Mouse (Mus musculus) limb, embryonic 12.5 days (tissue): ENCODE data around the gene Sar1b. TPM values are rescaled to one million over a fixed set of nuclear protein-coding genes. Genes with fewer than 3 reads are reported as not detected.

ENCODE experiments used
- ATAC-seq: fragments of 200-750 bp; cut with Nextera tagmentation; 2 replicates; pipeline ENCODE4 v1.8.0; 2017; ENCODE audit warnings: low read depth, moderate TSS enrichment; ENCODE audit not compliant: insufficient number of reproducible peaks, insufficient read depth, low FRiP score, low TSS enrichment
- H3K27ac ChIP-seq: fragments of 300-500 bp; sonication (generic); 2 replicates; pipeline ENCODE4 v1.5.1; 2016; ENCODE audit warnings: mild to moderate bottlenecking, moderate library complexity
- H3K27me3 ChIP-seq: fragments of 300-500 bp; sonication (generic); 2 replicates; pipeline ENCODE4 v1.6.1; 2016; ENCODE audit warnings: mild to moderate bottlenecking, moderate library complexity
- H3K36me3 ChIP-seq: fragments of 300-500 bp; sonication (generic); 2 replicates; pipeline ENCODE4 v1.6.1; 2016; ENCODE audit warnings: mild to moderate bottlenecking, moderate library complexity
- H3K4me1 ChIP-seq: fragments of 300-500 bp; sonication (generic); replicated peaks from 2 replicates; pipeline ENCODE4 v1.6.1; 2016
- H3K4me2 ChIP-seq: fragments of 300-500 bp; sonication (generic); 2 replicates; pipeline ENCODE4 v1.6.1; 2016; ENCODE audit warnings: mild to moderate bottlenecking, moderate library complexity
- H3K4me3 ChIP-seq: fragments of 300-500 bp; sonication (generic); replicated peaks from 2 replicates; pipeline ENCODE4 v1.5.1; 2016; ENCODE audit warnings: mild to moderate bottlenecking
- H3K9ac ChIP-seq: fragments of 300-500 bp; sonication (generic); replicated peaks from 2 replicates; pipeline ENCODE4 v1.6.1; 2016; ENCODE audit warnings: mild to moderate bottlenecking, moderate library complexity
- H3K9me3 ChIP-seq: fragments of 300-500 bp; sonication (generic); 2 replicates; pipeline ENCODE4 v1.6.1; 2016; ENCODE audit warnings: mild to moderate bottlenecking, moderate library complexity
- WGBS: fragments of 180-500 bp; shearing (Covaris S2); methylation state at CpG from one replicate; pipeline ENCODE4 v1.1.7; 2016; 5-methylcytosine and 5-hydroxymethylcytosine counted together
- polyA plus RNA-seq: library from polyadenylated mRNA; unstranded; fragments of >200 nt; fragmentation: Nextera tagmentation; extraction: Ambion mirVana; gene quantifications from 2 replicates; pipeline ENCODE4 v1.2.1, GENCODE M21; 2016

Sar1b gene
- polyA plus RNA-seq, 1 experiment from 2014 or later = 89.7 TPM

DNA sequence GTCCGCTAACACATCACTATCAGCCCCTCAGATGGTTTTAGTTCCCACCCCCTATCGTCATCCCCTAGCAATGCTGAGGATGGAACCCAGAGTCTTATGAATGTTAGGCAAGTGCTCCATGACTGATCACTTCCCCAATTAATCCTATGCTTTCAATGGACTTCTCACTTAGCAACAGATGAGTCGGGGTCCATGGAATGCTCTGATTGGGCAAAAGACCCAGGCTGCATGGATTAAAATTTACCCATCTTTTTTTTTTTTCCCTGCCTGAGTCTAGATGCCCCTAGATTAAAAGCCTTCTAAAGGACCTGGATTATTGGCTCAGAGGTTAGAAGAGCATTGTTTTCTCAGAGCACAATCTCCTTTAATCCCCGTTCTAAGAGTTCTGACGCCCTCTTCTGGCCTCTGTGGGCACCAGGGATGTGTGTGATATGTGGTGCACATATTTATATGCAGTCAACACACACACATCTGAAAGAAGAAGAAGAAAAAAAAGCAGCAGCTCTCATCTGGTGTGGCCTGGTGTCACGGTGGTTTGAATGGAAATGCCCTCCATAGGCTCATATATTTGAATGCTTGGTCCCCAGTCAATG is 46.2 kb downstream of the Sar1b start:
- peaks cover 13% of the 10 kb centered on the region for H3K4me1 ChIP-seq
- H3K27me3 ChIP-seq = no peaks in the 10 kb centered on the region
- no peak overlapping the region for H3K27ac ChIP-seq
- no peak overlapping the region for H3K4me3 ChIP-seq
- H3K4me2 ChIP-seq = no peak overlapping the region
- H3K9me3 ChIP-seq = no peaks in the 10 kb centered on the region
- 62% methylated on average over 6 of the region's 6 CpGs for WGBS
- ATAC-seq = no peak
- no peak overlapping the region for H3K9ac ChIP-seq
- H3K36me3 ChIP-seq = peaks cover 2% of the 10 kb centered on the region; the same call in 1 of the 2 replicates

DNA sequence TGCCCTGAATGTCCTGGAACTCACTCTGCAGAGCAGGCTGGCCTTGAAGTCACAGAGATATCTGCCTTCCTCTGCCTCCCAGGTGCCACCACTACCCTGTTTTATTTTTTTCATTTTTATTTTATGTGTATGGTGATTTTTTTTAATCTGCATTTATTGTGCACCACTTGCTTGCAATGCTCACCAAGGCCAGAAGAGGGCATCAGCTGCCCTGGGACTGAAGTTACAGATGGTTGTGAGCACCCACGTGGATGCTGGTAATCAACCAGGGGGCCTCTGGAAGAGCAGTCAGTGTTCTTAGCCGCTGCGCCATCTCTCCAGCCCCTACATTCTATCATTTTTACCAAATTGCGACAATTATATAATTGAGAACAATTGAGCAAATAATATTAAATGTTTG is 47.7 kb downstream of the Sar1b start:
- peaks cover 4% of the 10 kb centered on the region; the same call in 1 of the 2 replicates for H3K36me3 ChIP-seq
- WGBS = 81% methylated on average over 4 of the region's 4 CpGs
- H3K4me1 ChIP-seq = peaks cover 8% of the 10 kb centered on the region; the same call in 1 of the 2 replicates
- H3K27me3 ChIP-seq = no peaks in the 10 kb centered on the region
- H3K27ac ChIP-seq = no peak overlapping the region
- ATAC-seq = no peak
- no peak overlapping the region for H3K4me3 ChIP-seq
- no peaks in the 10 kb centered on the region for H3K9me3 ChIP-seq
- no peak overlapping the region for H3K4me2 ChIP-seq
- no peak overlapping the region for H3K9ac ChIP-seq

DNA sequence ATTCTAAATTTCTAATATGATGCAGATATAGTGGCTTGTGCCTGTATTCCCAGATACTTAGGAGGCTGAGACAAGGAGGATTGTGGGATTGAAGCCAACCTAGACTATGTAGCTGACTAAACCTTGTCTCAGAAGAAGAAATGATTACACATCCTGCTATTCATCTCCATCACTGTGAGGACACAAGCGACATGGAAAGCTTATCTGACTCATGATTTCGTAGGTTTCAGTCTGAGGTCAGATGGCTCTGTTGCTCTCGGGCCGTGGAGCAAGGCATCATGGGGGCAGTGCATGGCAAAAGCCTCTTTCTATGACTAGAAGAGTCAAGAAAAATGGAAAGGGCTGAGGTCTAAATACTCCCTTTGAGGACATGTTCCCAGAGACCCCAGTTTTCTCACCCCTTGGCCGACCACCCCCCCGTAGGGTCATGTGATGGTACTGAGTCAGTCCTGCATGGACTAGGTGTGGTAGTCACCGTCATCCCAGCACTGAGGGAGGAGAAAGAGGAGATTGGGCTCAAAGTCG is 48.6 kb downstream of the Sar1b start:
- Histone ChIP-seq H3K27ac (no peak overlapping the region), H3K4me2 (no peak overlapping the region), H3K4me1 (peaks cover 8% of the 10 kb centered on the region; the same call in 1 of the 2 replicates), H3K9me3 (no peaks in the 10 kb centered on the region), H3K27me3 (no peaks in the 10 kb centered on the region), H3K4me3 (no peak overlapping the region), H3K36me3 (peaks cover 12% of the 10 kb centered on the region), H3K9ac (no peak overlapping the region)
- WGBS = 91% methylated on average over 8 of the region's 8 CpGs
- no peak for ATAC-seq

DNA sequence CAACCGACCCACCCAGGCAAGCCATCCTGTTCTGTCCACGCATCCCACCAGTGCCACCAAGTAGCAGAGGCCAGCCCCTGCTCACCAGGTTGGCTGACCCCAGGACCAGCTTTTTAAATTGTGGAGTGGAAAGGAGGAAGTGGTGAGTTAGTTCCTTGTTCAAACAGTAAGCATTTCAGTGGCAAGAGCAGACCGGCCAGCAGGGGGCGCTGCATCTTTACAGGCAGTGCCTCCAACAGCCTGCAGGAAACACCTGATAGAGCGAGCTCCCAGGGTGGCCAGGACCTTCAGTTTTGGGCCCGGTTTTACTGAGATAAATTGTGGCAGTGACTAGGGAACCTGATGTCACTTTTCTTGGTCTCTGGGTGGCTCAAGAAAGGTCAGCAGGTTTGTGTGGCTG is 54.3 kb downstream of the Sar1b start:
- no peak overlapping the region for H3K4me3 ChIP-seq
- no peak for ATAC-seq
- no peak overlapping the region for H3K9ac ChIP-seq
- no peaks in the 10 kb centered on the region for H3K27me3 ChIP-seq
- H3K36me3 ChIP-seq = peaks cover 28% of the 10 kb centered on the region
- no peak overlapping the region for H3K27ac ChIP-seq
- no peaks in the 10 kb centered on the region for H3K9me3 ChIP-seq
- 38% methylated on average over 6 of the region's 6 CpGs for WGBS
- no peaks in the 10 kb centered on the region for H3K4me1 ChIP-seq
- H3K4me2 ChIP-seq = no peak overlapping the region

DNA sequence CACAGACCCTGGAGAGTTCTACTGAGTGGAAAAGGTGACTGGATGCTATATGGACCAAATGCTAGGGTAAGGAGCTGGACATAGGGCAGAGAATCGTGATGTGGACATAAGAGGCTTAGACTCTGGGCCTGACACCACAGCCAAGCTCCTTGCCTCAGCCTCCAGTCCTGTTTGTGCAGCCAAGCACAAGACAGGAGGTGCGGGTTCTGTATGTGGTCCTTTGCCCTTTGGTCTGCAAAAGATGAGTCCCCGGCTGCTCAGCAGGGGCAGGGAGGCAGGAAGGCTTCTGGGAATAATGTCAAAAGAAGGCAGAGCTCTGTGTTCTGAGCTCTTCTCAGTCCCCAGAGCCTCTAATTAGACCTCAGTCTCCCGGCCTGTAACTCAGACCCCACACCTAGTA is 55.4 kb downstream of the Sar1b start:
- H3K27ac ChIP-seq = no peak overlapping the region
- H3K4me3 ChIP-seq = no peak overlapping the region
- peaks cover 30% of the 10 kb centered on the region for H3K36me3 ChIP-seq
- no peak overlapping the region for H3K9ac ChIP-seq
- no peaks in the 10 kb centered on the region for H3K4me1 ChIP-seq
- WGBS = 84% methylated on average over 4 of the region's 4 CpGs
- H3K9me3 ChIP-seq = no peaks in the 10 kb centered on the region
- no peaks in the 10 kb centered on the region for H3K27me3 ChIP-seq
- ATAC-seq = no peak
- no peak overlapping the region for H3K4me2 ChIP-seq

DNA sequence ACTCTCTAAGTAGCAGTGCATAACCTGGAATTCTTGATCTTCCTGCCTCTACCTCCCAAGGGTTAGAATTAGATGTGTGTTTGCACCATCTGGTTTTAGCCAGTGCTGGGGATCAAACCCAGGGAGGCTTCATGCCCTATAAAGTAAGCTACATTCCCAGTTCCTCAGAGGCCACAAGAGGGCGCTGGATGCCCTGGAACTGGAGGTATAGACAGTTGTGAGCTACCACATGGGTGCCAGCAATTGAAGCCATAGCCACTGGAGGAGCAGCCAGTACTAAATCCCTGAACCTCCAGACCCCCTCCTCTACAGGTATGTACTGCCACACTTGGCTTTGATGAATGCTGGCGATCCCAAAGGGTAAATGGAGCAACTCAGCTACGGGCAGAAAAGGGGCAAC is 56.5 kb downstream of the Sar1b start:
- 69% methylated on average over 3 of the region's 3 CpGs for WGBS
- no peak overlapping the region for H3K4me3 ChIP-seq
- no peak for ATAC-seq
- H3K27ac ChIP-seq = no peak overlapping the region
- no peak overlapping the region for H3K4me2 ChIP-seq
- no peaks in the 10 kb centered on the region for H3K9me3 ChIP-seq
- peaks cover 35% of the 10 kb centered on the region for H3K36me3 ChIP-seq
- H3K4me1 ChIP-seq = no peaks in the 10 kb centered on the region
- no peaks in the 10 kb centered on the region for H3K27me3 ChIP-seq
- H3K9ac ChIP-seq = no peak overlapping the region

DNA sequence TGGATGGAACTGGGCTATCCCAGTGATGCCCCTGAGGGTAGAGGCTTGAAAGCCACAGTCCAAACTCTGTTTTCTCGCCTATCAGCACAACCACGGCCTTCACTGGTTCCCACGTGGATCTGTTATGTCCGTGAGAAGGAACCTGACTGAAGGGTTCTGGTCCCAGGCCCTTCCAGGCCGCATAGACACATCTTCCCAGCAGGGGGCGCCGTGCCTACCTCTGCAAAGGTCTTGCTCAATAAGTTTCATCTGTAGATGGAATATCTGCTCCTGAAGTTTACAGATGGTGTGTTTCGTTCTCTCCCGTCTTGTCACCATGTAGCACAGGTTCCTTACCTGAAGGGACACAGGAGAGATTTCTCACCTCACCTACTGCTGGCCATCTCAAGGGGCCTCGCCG is 57.4 kb downstream of the Sar1b start:
- Histone ChIP-seq H3K9ac (no peak overlapping the region), H3K4me1 (no peaks in the 10 kb centered on the region), H3K27me3 (no peaks in the 10 kb centered on the region), H3K9me3 (no peaks in the 10 kb centered on the region), H3K4me2 (no peak overlapping the region), H3K4me3 (no peak overlapping the region), H3K36me3 (peaks cover 44% of the 10 kb centered on the region), H3K27ac (no peak overlapping the region)
- no peak for ATAC-seq
- 40% methylated on average over 11 of the region's 11 CpGs for WGBS

DNA sequence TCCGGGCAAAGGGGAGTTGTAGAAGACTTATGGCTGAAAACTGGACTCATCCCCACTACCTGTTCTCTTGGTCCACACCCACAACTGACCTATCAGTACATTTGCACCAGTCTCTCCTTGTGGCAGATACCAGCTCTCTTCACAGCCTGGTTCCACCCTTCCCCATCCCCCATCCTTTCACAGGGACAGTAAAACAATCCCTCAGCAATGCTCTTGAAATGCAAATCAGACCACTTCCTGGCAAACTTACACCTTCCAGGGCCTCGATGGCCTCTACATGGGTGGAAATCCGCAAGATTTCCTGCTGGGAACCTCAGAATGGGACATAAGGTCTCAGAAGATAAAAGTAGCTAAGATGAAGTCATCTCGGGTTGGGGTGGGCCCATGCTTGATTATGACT is 59.2 kb downstream of the Sar1b start:
- 19% methylated on average over 4 of the region's 4 CpGs for WGBS
- Histone ChIP-seq H3K27ac (no peak overlapping the region), H3K4me2 (no peak overlapping the region), H3K9me3 (no peaks in the 10 kb centered on the region), H3K4me3 (no peak overlapping the region), H3K36me3 (peaks cover 51% of the 10 kb centered on the region), H3K27me3 (no peaks in the 10 kb centered on the region), H3K9ac (no peak overlapping the region), H3K4me1 (no peaks in the 10 kb centered on the region)
- ATAC-seq = no peak

DNA sequence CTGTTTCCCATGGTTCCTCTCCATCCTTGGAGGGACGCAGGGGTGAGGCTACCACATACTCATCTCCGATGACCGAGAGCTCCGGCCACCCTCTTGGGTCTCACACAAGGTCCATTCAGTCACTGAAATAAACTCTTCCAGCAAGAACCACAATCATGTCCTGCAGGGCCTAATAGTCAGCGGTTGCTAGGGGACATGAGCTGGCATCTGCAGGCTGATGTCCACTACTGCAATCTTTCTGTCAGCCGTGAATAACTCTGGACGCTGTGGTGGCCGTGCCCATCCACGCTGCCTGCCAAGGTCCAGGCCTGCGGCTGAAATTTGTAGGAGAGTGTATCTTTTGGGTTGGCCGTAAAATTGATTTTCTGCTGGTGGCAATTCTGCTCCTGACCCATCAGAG is 59.8 kb downstream of the Sar1b start:
- Histone ChIP-seq H3K9ac (no peak overlapping the region), H3K9me3 (no peaks in the 10 kb centered on the region), H3K4me2 (no peak overlapping the region), H3K4me1 (no peaks in the 10 kb centered on the region), H3K27me3 (no peaks in the 10 kb centered on the region), H3K4me3 (no peak overlapping the region), H3K27ac (no peak overlapping the region), H3K36me3 (peaks cover 54% of the 10 kb centered on the region)
- no peak for ATAC-seq
- 81% methylated on average over 11 of the region's 11 CpGs for WGBS

DNA sequence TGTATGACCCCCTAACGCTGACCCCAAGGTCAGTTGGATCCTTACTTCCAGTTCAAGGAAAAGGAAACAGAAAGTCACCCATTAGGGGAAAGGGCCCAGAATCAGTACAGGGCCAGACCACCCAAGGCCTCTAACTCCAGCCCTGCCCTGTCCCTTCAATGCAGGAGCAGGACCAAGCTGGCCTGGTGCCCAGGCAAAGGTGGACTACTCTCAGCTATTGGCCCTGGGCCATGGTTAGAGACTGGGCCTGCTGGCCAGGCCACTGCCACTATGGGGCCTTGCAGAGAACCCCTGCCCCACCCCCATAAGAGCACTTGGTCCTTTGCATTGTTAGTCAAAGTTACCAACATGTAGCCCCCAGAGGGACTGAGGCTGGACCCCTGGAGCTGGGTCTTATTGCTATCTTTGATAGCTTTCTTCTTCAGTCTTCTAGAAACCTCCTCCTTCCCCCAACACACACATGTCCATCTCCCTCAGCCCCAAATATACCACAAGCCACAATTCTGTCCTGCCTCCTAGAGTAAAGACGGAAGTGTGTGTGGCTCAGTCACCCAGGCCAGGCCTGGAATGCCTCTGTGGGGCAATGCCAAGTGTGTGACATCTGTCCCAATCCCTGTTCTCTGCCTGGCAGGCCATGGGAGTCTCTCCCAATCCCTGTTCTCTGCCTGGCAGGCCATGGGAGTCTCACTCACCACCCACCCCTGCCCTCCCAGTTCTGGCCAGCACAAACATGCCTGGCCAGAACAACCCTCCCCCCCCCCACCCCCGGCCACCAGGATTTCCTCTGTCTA is 60.7 kb downstream of the Sar1b start:
- Histone ChIP-seq H3K9me3 (no peaks in the 10 kb centered on the region), H3K9ac (no peak overlapping the region), H3K4me3 (no peak overlapping the region), H3K4me1 (no peaks in the 10 kb centered on the region), H3K27ac (no peak overlapping the region), H3K36me3 (peaks cover 56% of the 10 kb centered on the region), H3K27me3 (no peaks in the 10 kb centered on the region), H3K4me2 (no peak overlapping the region)
- ATAC-seq = no peak
- 87% methylated on average over 3 of the region's 3 CpGs for WGBS

DNA sequence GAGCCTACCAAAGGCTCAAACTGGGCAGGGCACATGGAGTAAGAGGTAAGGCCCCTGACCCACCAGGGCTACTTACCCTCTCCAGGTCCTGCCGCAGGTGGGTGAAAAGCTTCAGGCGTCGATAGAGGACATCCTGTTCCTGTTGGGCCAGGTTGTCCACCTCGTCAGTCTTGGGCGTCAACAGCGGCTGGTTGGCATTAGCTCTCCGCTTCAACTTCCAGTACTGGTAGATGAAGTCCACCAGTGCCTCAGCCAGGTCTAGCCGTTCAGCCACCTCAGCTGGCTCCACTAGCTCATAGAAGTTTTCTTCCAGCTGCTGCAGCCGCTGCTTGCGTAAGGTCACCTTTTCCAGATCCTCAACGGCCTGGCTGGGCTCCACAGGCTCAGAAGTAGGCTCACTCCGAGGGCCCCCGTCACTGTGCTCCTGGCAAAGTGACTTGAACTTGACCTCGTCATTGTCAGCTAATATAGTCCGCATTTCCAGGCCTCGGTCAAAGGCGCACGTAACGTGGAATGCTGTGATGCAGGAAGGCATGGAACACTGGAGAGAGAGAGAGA is 61.5 kb downstream of the Sar1b start:
- Histone ChIP-seq H3K36me3 (peaks cover 60% of the 10 kb centered on the region), H3K9me3 (no peaks in the 10 kb centered on the region), H3K4me2 (no peak overlapping the region), H3K4me3 (no peak overlapping the region), H3K27me3 (no peaks in the 10 kb centered on the region), H3K27ac (no peak overlapping the region), H3K9ac (no peak overlapping the region), H3K4me1 (no peaks in the 10 kb centered on the region)
- WGBS = 87% methylated on average over 19 of the region's 19 CpGs
- no peak for ATAC-seq
